Mouse (Mus musculus): Measurements from ENCODE around the gene Gm2004.
"Not testable (repeated sequence)": the region's sequence is repeated elsewhere in the genome, so short reads cannot be mapped to it uniquely, and the experiment has no call there.

The Gm2004 gene

GRCm38 (mm10) chr2:176149725-176150124 lies at the start of gene Gm2004:
TSS of gene Gm2004 (minus strand) at chr2:176149825.
- DNase-seq (ENCODE audit: low read depth, low spot score), result not testable (repeated sequence)

Measured in forelimb bud, embryonic 11.5 days (tissue).